Mouse (Mus musculus) brain, embryonic 14.5 days (tissue): ENCODE measurements around the gene Celf2.

Experiments used
- CTCF ChIP-seq: fragments of 200-500 bp; IDR thresholded peaks from 2 replicates; pipeline ENCODE4 v1.5.1; 2012; ENCODE audit warnings: inconsistent platforms, mild to moderate bottlenecking, moderate library complexity, borderline replicate concordance; ENCODE audit not compliant: insufficient read depth, insufficient read length; ENCODE audit errors: extremely low read depth
- POLR2A ChIP-seq: fragments of 200-500 bp; IDR thresholded peaks from 2 replicates; pipeline ENCODE4 v1.6.1; 2012; ENCODE audit warnings: mild to moderate bottlenecking, inconsistent platforms, borderline replicate concordance; ENCODE audit not compliant: poor library complexity, insufficient read depth, insufficient read length, severe bottlenecking; ENCODE audit errors: extremely low read depth

- TF ChIP-seq POLR2A (no peak), CTCF (no peak)
Observed at GRCm38 (mm10) chr2:6593739-6594138, 915.6 kb downstream of the Celf2 start.
